Mouse (Mus musculus) limb, embryonic 13.5 days (tissue): ENCODE measurements around the gene Myoz2. TPM values are rescaled to one million over a fixed set of nuclear protein-coding genes. Genes with fewer than 3 reads are reported as not detected.

Experiments
- ATAC-seq: fragments of 200-750 bp; cut with Nextera tagmentation; 2 replicates; pipeline ENCODE4 v1.8.0; 2017; ENCODE audit warnings: low read depth, moderate number of reproducible peaks, moderate TSS enrichment; ENCODE audit not compliant: low FRiP score
- H3K27ac ChIP-seq: fragments of 300-500 bp; sonication (generic); 2 replicates; pipeline ENCODE4 v1.5.1; 2015; ENCODE audit warnings: inconsistent platforms, mild to moderate bottlenecking, moderate library complexity
- H3K27me3 ChIP-seq: fragments of 300-500 bp; sonication (generic); 2 replicates; pipeline ENCODE4 v1.6.1; 2015; ENCODE audit warnings: mild to moderate bottlenecking, inconsistent platforms
- H3K36me3 ChIP-seq: fragments of 300-500 bp; sonication (generic); 2 replicates; pipeline ENCODE4 v1.6.1; 2015; ENCODE audit warnings: inconsistent platforms, mild to moderate bottlenecking, moderate library complexity
- H3K4me1 ChIP-seq: fragments of 300-500 bp; sonication (generic); 2 replicates; pipeline ENCODE4 v1.6.1; 2015; ENCODE audit warnings: inconsistent platforms
- H3K4me2 ChIP-seq: fragments of 300-500 bp; sonication (generic); replicated peaks from 2 replicates; pipeline ENCODE4 v1.6.1; 2015; ENCODE audit warnings: inconsistent platforms, mild to moderate bottlenecking, moderate library complexity
- H3K4me3 ChIP-seq: fragments of 300-500 bp; sonication (generic); 2 replicates; pipeline ENCODE4 v1.5.1; 2015; ENCODE audit warnings: moderate library complexity, mild to moderate bottlenecking, inconsistent platforms
- H3K9ac ChIP-seq: fragments of 300-500 bp; sonication (generic); 2 replicates; pipeline ENCODE4 v1.6.1; 2015; ENCODE audit warnings: mild to moderate bottlenecking, inconsistent platforms
- H3K9me3 ChIP-seq: fragments of 300-500 bp; sonication (generic); 2 replicates; pipeline ENCODE4 v1.6.1; 2016; ENCODE audit warnings: inconsistent platforms
- WGBS: fragments of 180-500 bp; shearing (Covaris S2); methylation state at CpG from one replicate; pipeline ENCODE4 v1.1.7; 2015; 5-methylcytosine and 5-hydroxymethylcytosine counted together
- polyA plus RNA-seq: library from polyadenylated mRNA; unstranded; fragments of >200 nt; fragmentation: Nextera tagmentation; extraction: Ambion mirVana; gene quantifications from 2 replicates; pipeline ENCODE4 v1.2.1, GENCODE M21; 2015

Myoz2 gene
- 16.3 and 18.3 TPM in 2 replicates for polyA plus RNA-seq

DNA sequence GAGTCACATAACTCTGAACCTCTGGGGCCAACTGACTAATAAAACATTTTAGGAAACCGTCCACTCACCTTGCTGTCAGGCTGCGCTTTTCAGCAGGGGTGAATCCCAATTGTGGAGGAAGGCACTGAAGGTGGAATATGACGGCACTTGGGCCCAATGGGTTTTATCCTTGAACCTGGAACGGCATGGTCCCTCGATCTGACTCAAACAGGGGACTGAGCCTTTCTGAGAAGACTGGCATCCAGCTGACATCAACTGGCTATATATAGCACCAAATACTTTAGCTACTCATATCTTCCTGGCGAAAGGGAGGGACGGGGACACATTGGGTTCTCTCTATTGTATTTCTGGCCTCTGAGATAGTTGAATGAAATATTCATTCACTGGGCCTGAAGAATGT is at the start of gene Myoz2:
Gene Myoz2, minus strand, starts transcription at position 264 of the 400 bp plus-strand sequence.
- H3K4me2 ChIP-seq: no peak within 1 kb of the TSS
- H3K27ac ChIP-seq: no peak within 1 kb of the TSS
- no peak within 1 kb of the TSS for H3K9ac ChIP-seq
- no peaks in the 10 kb centered on the region for H3K36me3 ChIP-seq
- no peak within 1 kb of the TSS for H3K4me3 ChIP-seq
- no peaks in the 10 kb centered on the region for H3K27me3 ChIP-seq
- 80% methylated on average over 7 of the region's 7 CpGs for WGBS
- no peaks in the 10 kb centered on the region for H3K4me1 ChIP-seq
- no peaks in the 10 kb centered on the region for H3K9me3 ChIP-seq
- no peak for ATAC-seq

DNA sequence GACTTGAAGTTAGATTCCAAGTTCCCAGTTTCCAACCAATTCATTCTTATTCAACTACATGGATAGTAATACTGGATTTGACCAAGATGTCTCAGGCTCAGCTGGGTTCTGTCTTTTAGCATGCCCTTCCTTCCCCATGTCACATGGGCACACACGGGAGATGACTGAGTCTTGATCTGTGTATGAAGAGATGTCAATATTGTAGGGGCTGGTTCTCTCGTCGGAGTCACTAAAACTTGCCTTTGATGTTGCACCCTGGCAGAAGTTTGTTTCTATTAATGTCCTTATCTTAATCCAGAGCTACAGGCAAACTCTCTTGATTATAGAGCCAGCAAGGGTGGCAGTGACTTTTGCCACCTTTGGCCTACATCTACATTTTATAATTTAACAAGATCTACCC is 46.9 kb upstream of the Myoz2 start:
- Histone ChIP-seq H3K9me3 (no peaks in the 10 kb centered on the region), H3K9ac (no peak overlapping the region), H3K27me3 (no peaks in the 10 kb centered on the region), H3K4me1 (no peaks in the 10 kb centered on the region), H3K27ac (no peak overlapping the region), H3K36me3 (no peaks in the 10 kb centered on the region), H3K4me3 (no peak overlapping the region), H3K4me2 (no peak overlapping the region)
- ATAC-seq: no peak
- 90% methylated on average over 3 of the region's 3 CpGs for WGBS

DNA sequence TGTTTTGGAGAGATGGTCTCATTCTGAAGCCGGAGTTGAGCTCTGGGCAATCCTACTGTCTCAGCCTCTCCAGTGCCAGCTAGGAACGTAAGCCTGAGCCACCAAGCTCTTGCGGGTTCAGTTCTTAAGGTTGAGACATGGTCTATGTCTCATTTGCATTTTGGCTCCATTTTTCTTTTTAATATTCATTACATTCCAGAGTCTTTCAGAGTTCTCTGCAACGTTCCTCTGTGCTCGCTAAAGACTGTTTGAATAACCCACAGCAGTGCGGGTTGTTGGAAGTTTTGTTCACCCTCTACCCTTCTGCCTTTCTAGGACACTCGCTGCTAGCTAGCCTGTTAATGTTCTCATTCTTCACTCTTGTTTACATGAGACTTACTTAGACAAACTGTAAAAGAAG is 46.1 kb upstream of the Myoz2 start:
- Histone ChIP-seq H3K4me2 (no peak overlapping the region), H3K27ac (no peak overlapping the region), H3K27me3 (no peaks in the 10 kb centered on the region), H3K4me3 (no peak overlapping the region), H3K9ac (no peak overlapping the region), H3K36me3 (no peaks in the 10 kb centered on the region), H3K4me1 (no peaks in the 10 kb centered on the region), H3K9me3 (no peaks in the 10 kb centered on the region)
- no peak for ATAC-seq
- WGBS: 80% methylated on average over 7 of the region's 7 CpGs

DNA sequence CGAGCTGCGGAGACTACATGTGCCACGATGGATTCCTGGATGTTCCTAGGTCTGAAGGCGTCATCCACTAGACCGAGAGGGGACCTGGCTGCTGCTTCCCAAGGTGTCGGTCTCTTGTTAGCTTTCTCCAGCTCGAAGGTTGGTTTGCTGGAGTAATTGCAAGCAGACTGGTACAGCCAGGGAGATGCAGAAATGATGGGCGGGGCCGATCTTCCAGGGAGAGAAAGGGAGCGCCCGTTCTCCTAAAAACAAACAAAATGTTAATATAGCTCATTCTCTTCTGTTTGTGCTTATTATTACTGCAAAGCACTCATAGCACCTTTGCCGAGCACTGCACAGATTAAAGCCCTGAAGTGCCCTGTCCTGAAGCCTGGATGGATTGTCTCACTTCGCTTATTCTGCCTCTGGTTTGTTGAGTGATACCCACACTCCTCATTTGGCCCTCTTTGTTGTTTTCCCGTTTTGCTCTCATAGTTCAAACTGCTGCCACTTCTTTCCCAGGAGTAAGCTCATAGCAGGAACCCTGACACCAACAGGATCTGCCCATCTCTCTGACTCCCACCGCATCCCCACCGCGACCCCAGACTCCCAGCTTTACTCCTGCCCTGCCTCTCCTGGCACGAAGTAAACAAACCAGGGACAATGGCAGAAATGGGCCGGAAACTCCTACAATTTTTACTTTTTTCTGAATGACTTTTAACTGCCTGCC is 45.4 kb upstream of the Myoz2 start:
- no peak overlapping the region for H3K4me3 ChIP-seq
- no peak overlapping the region for H3K9ac ChIP-seq
- H3K27me3 ChIP-seq: no peaks in the 10 kb centered on the region
- H3K27ac ChIP-seq: no peak overlapping the region
- no peaks in the 10 kb centered on the region for H3K36me3 ChIP-seq
- 73% methylated on average over 19 of the region's 19 CpGs for WGBS
- H3K9me3 ChIP-seq: no peaks in the 10 kb centered on the region
- no peak overlapping the region for H3K4me2 ChIP-seq
- no peaks in the 10 kb centered on the region for H3K4me1 ChIP-seq
- ATAC-seq: no peak

DNA sequence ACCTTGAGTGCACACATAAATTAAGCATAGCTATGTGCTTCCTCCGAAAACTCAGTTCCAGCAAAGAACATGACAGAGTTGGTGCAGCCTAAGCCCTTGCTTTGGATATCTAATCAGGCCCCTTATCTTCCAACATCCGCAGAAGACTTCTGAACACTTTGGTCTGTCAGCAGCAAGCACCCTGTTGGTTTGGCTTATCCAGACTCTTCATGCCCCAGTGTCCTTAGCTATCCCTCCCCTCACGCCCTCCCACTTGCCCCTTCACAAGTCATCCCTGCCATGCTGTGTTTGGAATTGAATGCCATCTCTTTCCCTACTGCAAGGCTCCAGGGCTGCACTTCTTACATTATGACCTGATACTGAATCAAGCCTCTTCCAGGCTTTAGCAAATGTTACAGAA is 40.9 kb upstream of the Myoz2 start:
- Histone ChIP-seq H3K27ac (no peak overlapping the region), H3K4me1 (peaks cover 6% of the 10 kb centered on the region; the same call in 1 of the 2 replicates), H3K36me3 (no peaks in the 10 kb centered on the region), H3K9ac (no peak overlapping the region), H3K4me2 (no peak overlapping the region), H3K27me3 (no peaks in the 10 kb centered on the region), H3K9me3 (no peaks in the 10 kb centered on the region), H3K4me3 (no peak overlapping the region)
- ATAC-seq: no peak
- whole genome bisulfite sequencing: 90% methylated on average over 3 of the region's 3 CpGs

DNA sequence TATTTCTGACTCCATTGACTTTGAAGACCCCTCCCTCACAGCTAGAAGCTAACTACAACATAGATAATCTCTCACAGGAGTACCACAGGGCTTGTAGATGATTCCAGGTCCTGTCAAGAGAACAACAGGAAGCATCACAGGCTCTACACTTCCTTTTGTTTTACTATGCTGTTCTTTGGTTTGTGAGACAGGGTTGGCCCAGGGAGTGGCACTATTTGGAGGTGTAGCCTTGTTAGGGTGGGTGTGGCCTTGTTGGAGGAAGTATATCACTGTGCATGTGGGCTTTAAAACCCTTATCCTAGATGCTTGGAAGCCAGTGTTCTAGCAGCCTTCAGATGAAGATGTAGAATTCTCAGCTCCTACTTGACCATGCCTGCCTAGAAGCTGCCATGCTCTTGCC is 40.2 kb upstream of the Myoz2 start:
- H3K36me3 ChIP-seq: no peaks in the 10 kb centered on the region
- H3K27me3 ChIP-seq: no peaks in the 10 kb centered on the region
- no peaks in the 10 kb centered on the region for H3K9me3 ChIP-seq
- ATAC-seq: no peak
- no peak overlapping the region for H3K9ac ChIP-seq
- no peak overlapping the region for H3K4me2 ChIP-seq
- H3K4me3 ChIP-seq: no peak overlapping the region
- no peak overlapping the region for H3K27ac ChIP-seq
- peaks cover 6% of the 10 kb centered on the region; the same call in 1 of the 2 replicates for H3K4me1 ChIP-seq

DNA sequence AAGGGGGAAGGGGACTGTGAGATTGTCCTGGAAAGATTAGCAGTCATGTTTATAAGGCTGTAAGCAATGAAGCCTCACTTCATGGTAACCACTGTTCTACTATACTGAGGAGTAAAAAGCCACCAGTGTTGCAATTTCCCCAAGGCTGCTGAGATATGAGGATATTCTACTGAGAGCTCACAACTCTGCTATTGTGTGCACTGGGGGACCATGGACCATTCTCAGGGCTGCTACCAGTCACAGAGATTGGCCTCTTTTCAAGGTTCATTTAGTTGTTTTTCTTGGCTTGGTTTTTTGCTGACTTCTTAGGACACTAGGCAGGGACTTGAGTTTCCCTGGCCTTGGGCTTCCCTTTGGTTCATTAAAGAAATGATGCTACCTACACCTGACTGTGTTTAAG is 38.5 kb upstream of the Myoz2 start:
- no peaks in the 10 kb centered on the region for H3K36me3 ChIP-seq
- H3K9me3 ChIP-seq: no peaks in the 10 kb centered on the region
- peaks cover 6% of the 10 kb centered on the region; the same call in 1 of the 2 replicates for H3K4me1 ChIP-seq
- H3K4me3 ChIP-seq: no peak overlapping the region
- no peak overlapping the region for H3K4me2 ChIP-seq
- H3K27ac ChIP-seq: no peak overlapping the region
- no peaks in the 10 kb centered on the region for H3K27me3 ChIP-seq
- ATAC-seq: no peak
- no peak overlapping the region for H3K9ac ChIP-seq

DNA sequence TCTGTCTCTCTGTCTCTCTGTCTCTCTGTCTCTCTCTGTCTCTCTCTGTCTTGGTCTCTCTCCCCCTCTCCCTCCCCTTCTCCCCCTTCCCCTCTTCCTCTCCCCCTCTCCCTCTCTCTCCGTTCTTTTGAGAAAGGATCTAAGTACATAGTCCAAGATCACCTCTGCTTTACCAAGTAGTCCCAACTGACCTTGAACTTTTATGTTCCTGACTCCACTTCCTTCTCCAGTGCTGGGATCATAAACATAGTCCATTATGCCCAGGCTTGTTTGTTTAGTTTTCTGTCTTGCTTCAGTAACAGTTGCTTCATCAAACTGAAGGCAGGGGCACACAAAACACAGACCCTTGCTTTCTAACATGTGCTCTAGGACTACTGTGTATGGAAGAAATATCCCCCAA is 37.7 kb upstream of the Myoz2 start:
- Histone ChIP-seq H3K9me3 (no peaks in the 10 kb centered on the region), H3K36me3 (no peaks in the 10 kb centered on the region), H3K4me2 (no peak overlapping the region), H3K27me3 (no peaks in the 10 kb centered on the region), H3K4me1 (peaks cover 6% of the 10 kb centered on the region; the same call in 1 of the 2 replicates), H3K27ac (no peak overlapping the region; the same call in 1 of the 2 replicates), H3K4me3 (no peak overlapping the region), H3K9ac (no peak overlapping the region)
- 20% methylated on average over 1 of the region's 1 CpGs for WGBS
- ATAC-seq: peak; percentile 11; the same call in 1 of the 2 replicates

DNA sequence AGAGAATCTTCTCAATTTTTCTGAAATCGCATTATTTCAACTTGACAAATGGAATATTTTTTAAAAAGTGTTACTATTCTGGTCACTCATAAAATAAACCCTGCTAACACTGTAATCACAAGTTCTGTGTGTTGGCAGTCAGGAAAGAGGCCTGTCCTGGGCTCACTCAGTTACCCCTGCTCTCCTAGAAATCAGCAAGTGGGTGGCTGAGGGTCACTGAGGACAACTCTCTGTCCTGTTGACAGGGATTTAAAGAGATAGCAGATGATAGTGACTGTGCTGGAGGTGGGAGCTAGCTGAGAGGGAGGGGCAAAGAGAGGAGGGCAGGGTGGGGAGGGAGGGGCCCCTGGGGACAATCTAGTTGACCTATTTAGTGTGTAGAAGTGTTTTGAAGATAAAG is 36.2 kb upstream of the Myoz2 start:
- 92% methylated on average over 1 of the region's 1 CpGs for WGBS

DNA sequence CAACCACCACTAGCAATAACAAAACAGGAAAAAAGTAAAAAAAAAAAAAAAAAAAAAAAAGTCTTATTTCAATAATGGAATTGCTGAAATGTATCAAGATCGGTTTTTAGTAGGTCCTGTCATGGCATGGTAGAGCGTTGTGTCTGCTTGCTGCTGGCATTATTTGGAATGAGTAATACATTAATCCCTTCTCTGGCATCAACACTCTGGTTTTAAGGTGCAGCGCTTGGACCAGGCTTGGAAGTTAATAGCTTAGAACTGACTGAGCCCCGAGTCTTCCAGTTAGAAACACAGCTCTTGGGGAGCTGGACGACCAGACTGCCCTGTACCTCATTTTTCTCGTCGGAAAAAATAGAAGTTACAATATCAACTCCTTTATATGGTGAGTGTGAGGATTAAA is 32.0 kb upstream of the Myoz2 start:
- WGBS: 82% methylated on average over 7 of the region's 7 CpGs
- Histone ChIP-seq H3K27me3 (no peaks in the 10 kb centered on the region), H3K27ac (no peak overlapping the region), H3K9me3 (no peaks in the 10 kb centered on the region), H3K36me3 (no peaks in the 10 kb centered on the region), H3K4me2 (no peak overlapping the region), H3K4me1 (peaks cover 17% of the 10 kb centered on the region), H3K4me3 (no peak overlapping the region), H3K9ac (no peak overlapping the region)
- no peak for ATAC-seq

More for the DNA sequence above, 36.2 kb upstream of the Myoz2 start:
- Histone ChIP-seq H3K9ac (no peak overlapping the region), H3K36me3 (no peaks in the 10 kb centered on the region), H3K4me2 (no peak overlapping the region), H3K9me3 (no peaks in the 10 kb centered on the region), H3K4me3 (no peak overlapping the region), H3K4me1 (peaks cover 6% of the 10 kb centered on the region; the same call in 1 of the 2 replicates), H3K27me3 (no peaks in the 10 kb centered on the region), H3K27ac (no peak overlapping the region)
- no peak for ATAC-seq

DNA sequence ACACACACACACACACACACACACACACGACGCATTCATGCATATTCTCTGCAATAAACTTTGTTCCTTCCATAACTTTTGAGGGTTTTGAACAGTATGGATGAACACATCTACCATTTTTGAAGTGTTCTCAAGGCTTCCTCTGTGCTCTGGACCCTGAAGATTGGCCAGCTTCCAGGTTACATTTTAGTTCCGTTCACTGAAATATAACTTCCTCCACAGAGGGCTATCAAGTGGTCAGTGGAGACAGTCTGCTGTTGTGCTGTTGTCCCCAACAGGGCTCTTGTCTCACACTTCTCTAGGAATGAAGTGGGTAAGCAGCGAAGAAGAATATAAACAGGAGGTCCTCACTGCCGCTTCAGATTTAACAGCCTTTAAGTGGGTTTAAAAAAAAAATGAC is 30.7 kb upstream of the Myoz2 start:
- no peaks in the 10 kb centered on the region for H3K27me3 ChIP-seq
- H3K36me3 ChIP-seq: no peaks in the 10 kb centered on the region
- peaks cover 17% of the 10 kb centered on the region for H3K4me1 ChIP-seq
- H3K9ac ChIP-seq: no peak overlapping the region
- no peak overlapping the region for H3K4me2 ChIP-seq
- H3K9me3 ChIP-seq: no peaks in the 10 kb centered on the region
- no peak overlapping the region for H3K27ac ChIP-seq
- H3K4me3 ChIP-seq: no peak overlapping the region
- peak; percentile 40; the same call in 1 of the 2 replicates for ATAC-seq
- 59% methylated on average over 5 of the region's 5 CpGs for WGBS

DNA sequence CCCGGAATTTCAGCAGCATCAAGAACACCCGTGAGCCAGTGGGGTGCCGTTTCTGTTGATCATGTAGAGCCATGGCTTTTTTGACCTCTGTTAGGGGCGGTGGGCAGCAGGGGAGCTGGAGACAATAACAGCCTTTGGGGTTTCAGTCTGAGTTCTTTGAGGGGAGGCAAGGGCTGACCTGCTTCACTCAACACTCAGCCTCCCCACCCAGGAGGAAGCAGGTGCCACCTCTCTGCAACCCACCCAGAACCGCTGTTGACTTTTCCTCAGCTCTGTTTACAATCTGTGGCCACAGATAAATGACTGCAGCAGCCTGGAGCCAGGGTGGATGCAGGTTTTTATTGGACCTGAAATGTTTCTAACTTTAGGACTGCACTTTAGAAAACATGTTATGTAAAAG is 29.4 kb upstream of the Myoz2 start:
- WGBS: 20% methylated on average over 5 of the region's 5 CpGs
- no peak overlapping the region for H3K27ac ChIP-seq
- H3K4me2 ChIP-seq: no peak overlapping the region
- ATAC-seq: no peak
- H3K36me3 ChIP-seq: no peaks in the 10 kb centered on the region
- H3K9ac ChIP-seq: no peak overlapping the region
- H3K9me3 ChIP-seq: no peaks in the 10 kb centered on the region
- no peaks in the 10 kb centered on the region for H3K27me3 ChIP-seq
- H3K4me1 ChIP-seq: peaks cover 17% of the 10 kb centered on the region
- no peak overlapping the region for H3K4me3 ChIP-seq

DNA sequence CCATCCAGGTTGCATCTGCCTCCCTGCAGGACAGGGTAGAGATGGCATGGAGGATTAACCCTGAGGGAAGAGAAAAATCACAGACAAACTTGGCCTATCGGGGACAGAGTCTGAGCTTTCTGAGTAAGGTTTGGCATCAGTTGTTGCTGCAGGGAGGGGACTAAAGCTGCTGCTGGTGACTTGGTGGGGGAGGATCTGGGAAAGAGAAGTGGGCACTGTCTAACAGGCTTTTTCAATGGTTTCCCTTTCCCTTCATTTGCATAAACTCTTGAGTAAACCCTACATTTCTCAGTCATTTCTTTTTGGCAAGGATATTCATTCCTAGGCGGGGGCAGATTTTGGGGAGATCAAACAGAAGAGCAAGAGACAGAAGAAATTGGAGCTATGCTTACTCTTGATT is 27.1 kb upstream of the Myoz2 start:
- Histone ChIP-seq H3K36me3 (no peaks in the 10 kb centered on the region), H3K27ac (no peak overlapping the region), H3K9ac (no peak overlapping the region), H3K4me1 (peaks cover 17% of the 10 kb centered on the region), H3K4me2 (no peak overlapping the region), H3K9me3 (no peaks in the 10 kb centered on the region), H3K27me3 (no peaks in the 10 kb centered on the region), H3K4me3 (no peak overlapping the region)
- 89% methylated on average over 2 of the region's 2 CpGs for WGBS
- no peak for ATAC-seq
